Mouse (Mus musculus) heart, postnatal 36 days (tissue): ENCODE results near the gene Tcaf3. TPM values are rescaled to one million over a fixed set of nuclear protein-coding genes. Genes with fewer than 3 reads are reported as not detected.

Experiments
- DNase-seq, 2 experiments: peaks; one replicate each; pipeline ENCODE4 v3.0.0; 2021 to 2022
- intact Hi-C: fragments of 180-260 bp; cut with DNase I; formaldehyde crosslinking; loops from one replicate; pipeline ENCODE4 v1.15.1; 2025
- total RNA-seq, 2 experiments: library from RNA; stranded (reverse); gene quantifications; 2 replicates each; pipeline ENCODE4 v1.2.3; 2021

Tcaf3 gene
- total RNA-seq = not detected

GRCm38 (mm10) chr6:42597592-42597991 is at the start of gene Tcaf3:
Tcaf3 (minus strand) TSS chr6:42597692.
- no peak for DNase-seq
- intact Hi-C loops = no loop called here

GRCm38 (mm10) chr6:42644912-42645549 is 47.5 kb upstream of the Tcaf3 start, which contains the start of gene Tcaf2:
Tcaf2 (minus strand) TSS chr6:42645254.
- DNase-seq = peak; percentile 84 to 90
- intact Hi-C loops = no loop called here

- intact Hi-C loops = no loop called here
- no peak for DNase-seq
These were observed 36.9 kb upstream of the Tcaf3 start for GRCm38 (mm10) chr6:42634393-42634792.

- intact Hi-C loops = no loop called here
These were observed 33.9 kb upstream of the Tcaf3 start for GRCm38 (mm10) chr6:42631395-42631794.

GRCm38 (mm10) chr6:42616904-42617303 is 19.4 kb upstream of the Tcaf3 start:
- intact Hi-C loops = no loop called here
- no peak for DNase-seq

More at GRCm38 (mm10) chr6:42631395-42631794, 33.9 kb upstream of the Tcaf3 start:
- no peak for DNase-seq

- no peak for DNase-seq
- intact Hi-C loops = loop anchor here (5.0 kb wide), 1 partner anchor 250 kb away; no protein-coding TSS in a partner anchor
These were observed 14.7 kb upstream of the Tcaf3 start for GRCm38 (mm10) chr6:42612218-42612617.

- no peak for DNase-seq
- intact Hi-C loops = loop anchor here (5.0 kb wide), 1 partner anchor 251 kb away; no protein-coding TSS in a partner anchor
These were observed 13.5 kb upstream of the Tcaf3 start for GRCm38 (mm10) chr6:42610954-42611522.

GRCm38 (mm10) chr6:42593138-42593882 is 4.2 kb downstream of the Tcaf3 start:
- no peak for DNase-seq
- intact Hi-C loops = no loop called here

GRCm38 (mm10) chr6:42586569-42586968 is 10.9 kb downstream of the Tcaf3 start:
- intact Hi-C loops = no loop called here
- no peak for DNase-seq

- intact Hi-C loops = loop anchor here (1.0 to 5.0 kb wide), 6 partner anchors 151 to 822 kb away; partner anchors contain the start of genes Tas2r126 and Zyx
These were observed 14.0 kb downstream of the Tcaf3 start for GRCm38 (mm10) chr6:42583488-42583872.

GRCm38 (mm10) chr6:42582741-42583487 is 14.6 kb downstream of the Tcaf3 start:
- peak; percentile 2 to 6 for DNase-seq
- intact Hi-C loops = loop anchor here (1.0 to 5.0 kb wide), 6 partner anchors 151 to 822 kb away; partner anchors contain the start of genes Tas2r126 and Zyx

More at GRCm38 (mm10) chr6:42583488-42583872, 14.0 kb downstream of the Tcaf3 start:
- DNase-seq = peak; percentile 66 to 81

- intact Hi-C loops = no loop called here
- DNase-seq = no peak
These were observed 18.8 kb downstream of the Tcaf3 start for GRCm38 (mm10) chr6:42578678-42579077.

GRCm38 (mm10) chr6:42577433-42577832 is 20.1 kb downstream of the Tcaf3 start:
- intact Hi-C loops = no loop called here
- DNase-seq = no peak

GRCm38 (mm10) chr6:42568205-42568604 is 29.3 kb downstream of the Tcaf3 start:
- no peak for DNase-seq
- intact Hi-C loops = no loop called here

GRCm38 (mm10) chr6:42566076-42566598 is 31.4 kb downstream of the Tcaf3 start:
- intact Hi-C loops = no loop called here
- no peak for DNase-seq

GRCm38 (mm10) chr6:42562280-42562679 is 35.2 kb downstream of the Tcaf3 start:
- no peak for DNase-seq
- intact Hi-C loops = no loop called here

GRCm38 (mm10) chr6:42560885-42561284 is 36.6 kb downstream of the Tcaf3 start:
- no peak for DNase-seq
- intact Hi-C loops = no loop called here

GRCm38 (mm10) chr6:42558641-42559040 is 38.9 kb downstream of the Tcaf3 start:
- intact Hi-C loops = no loop called here
- no peak for DNase-seq

- DNase-seq = no peak
- intact Hi-C loops = loop anchor here (5.0 kb wide), 1 partner anchor 195 kb away; no protein-coding TSS in a partner anchor
These were observed 50.0 kb downstream of the Tcaf3 start, which contains the start of gene Olfr455 for GRCm38 (mm10) chr6:42547461-42547860. Olfr455 (minus strand) TSS chr6:42547587.

GRCm38 (mm10) chr6:42546180-42546579 is 51.3 kb downstream of the Tcaf3 start:
- no peak for DNase-seq
- intact Hi-C loops = loop anchor here (5.0 kb wide), 1 partner anchor 194 kb away; no protein-coding TSS in a partner anchor
